Mouse (Mus musculus) forelimb bud, embryonic 11.5 days (tissue): ENCODE results near the gene Megf8.

Source experiments
- DNase-seq: peaks from one replicate; pipeline ENCODE4 v3.0.0-alpha.2; 2012; ENCODE audit warnings: low read depth, low spot score

The Megf8 gene

GRCm38 (mm10) chr7:25401551-25401950 is 84.6 kb downstream of the Megf8 start:
- peak; percentile 61 for DNase-seq

GRCm38 (mm10) chr7:25401986-25402385 is 85.0 kb downstream of the Megf8 start:
- no peak for DNase-seq

- peak; percentile 81 for DNase-seq
These were observed 85.7 kb downstream of the Megf8 start for GRCm38 (mm10) chr7:25402671-25403101.

- no peak for DNase-seq
These were observed 89.5 kb downstream of the Megf8 start for GRCm38 (mm10) chr7:25406468-25406867.

- DNase-seq = peak; percentile 45
These were observed 92.3 kb downstream of the Megf8 start for GRCm38 (mm10) chr7:25409114-25409760.

- DNase-seq = no peak
These were observed 94.1 kb downstream of the Megf8 start for GRCm38 (mm10) chr7:25410969-25411615.

- DNase-seq = no peak
These were observed 94.9 kb downstream of the Megf8 start for GRCm38 (mm10) chr7:25411861-25412260.

- no peak for DNase-seq
These were observed 96.0 kb downstream of the Megf8 start, which contains the start of gene Cxcl17 for GRCm38 (mm10) chr7:25412833-25413441. Gene Cxcl17, minus strand, starts transcription at chr7:25412886.
